Mouse (Mus musculus) spleen, adult 2 months (tissue): ENCODE data around the gene Lrrc38.

Experiments
- CTCF ChIP-seq: fragments of 200-500 bp; IDR thresholded peaks from 2 replicates; pipeline ENCODE4 v1.5.1; 2011; ENCODE audit warnings: mild to moderate bottlenecking, inconsistent platforms; ENCODE audit not compliant: insufficient read depth, insufficient read length, insufficient replicate concordance; ENCODE audit errors: extremely low read depth
- POLR2A ChIP-seq: fragments of 200-500 bp; IDR thresholded peaks from 2 replicates; pipeline ENCODE4 v1.6.1; 2011; ENCODE audit warnings: low read depth, low read length, inconsistent platforms

- peak; percentile 46; the same call in 1 of the 2 replicates for TF ChIP-seq CTCF
- TF ChIP-seq POLR2A: no peak
Observed at GRCm38 (mm10) chr4:143325625-143325941, 24.0 kb upstream of the Lrrc38 start.
